Mouse (Mus musculus) cerebellum, adult 2 months (tissue): ENCODE results near the gene Srrm4. TPM values are rescaled to one million over a fixed set of nuclear protein-coding genes. Genes with fewer than 3 reads are reported as not detected.

Experiments used
- DNase-seq, 2 experiments: peaks; one replicate each; pipeline ENCODE4 v3.0.0; 2021
- H3K27ac ChIP-seq: fragments of 200-500 bp; 2 replicates; pipeline ENCODE4 v1.5.1; 2012; ENCODE audit warnings: low read length, control low read depth, inconsistent platforms; ENCODE audit not compliant: insufficient read depth
- H3K27me3 ChIP-seq: fragments of 200-500 bp; 2 replicates; pipeline ENCODE4 v1.6.1; 2012; ENCODE audit warnings: inconsistent platforms, mild to moderate bottlenecking, low read length, moderate library complexity; ENCODE audit not compliant: control insufficient read depth, insufficient read depth
- H3K4me1 ChIP-seq: fragments of 200-500 bp; 2 replicates; pipeline ENCODE4 v1.6.1; 2011; ENCODE audit warnings: low read length; ENCODE audit not compliant: control insufficient read depth, insufficient read depth
- H3K4me3 ChIP-seq: fragments of 200-500 bp; replicated peaks from 2 replicates; pipeline ENCODE3; 2011; ENCODE audit warnings: mild to moderate bottlenecking, low read depth, low read length, control low read depth; ENCODE audit not compliant: insufficient read depth
- CTCF ChIP-seq: fragments of 200-500 bp; IDR thresholded peaks from 2 replicates; pipeline ENCODE4 v1.5.1; 2011; ENCODE audit warnings: low read depth, mild to moderate bottlenecking, control low read depth, low read length, moderate library complexity, borderline replicate concordance; ENCODE audit not compliant: insufficient read depth
- POLR2A ChIP-seq: fragments of 200-500 bp; IDR thresholded peaks from 2 replicates; pipeline ENCODE4 v1.6.1; 2011; ENCODE audit warnings: low read length, control low read depth, borderline replicate concordance; ENCODE audit not compliant: insufficient read depth
- WGBS: fragments of 180-500 bp; shearing (Covaris S2); methylation state at CpG from one replicate; pipeline ENCODE4 v1.1.7; 2018; 5-methylcytosine and 5-hydroxymethylcytosine counted together
- polyA plus RNA-seq: library from polyadenylated mRNA; depleted of rRNA; stranded (reverse); fragments of >200 nt; gene quantifications from 2 replicates; pipeline ENCODE4 v1.2.3, GENCODE M21; 2012

Gene Srrm4
- polyA plus RNA-seq, 1 experiment, result 29.6 TPM

GRCm38 (mm10) chr5:116566385-116567045, 25.1 kb downstream of the Srrm4 start:
- DNase-seq, result peak; percentile 57 to 71
- Histone ChIP-seq H3K27me3 (no peaks in the 10 kb centered on the region), H3K4me1 (peaks cover 81% of the 10 kb centered on the region), H3K4me3 (no peak overlapping the region), H3K27ac (peak overlapping the region; percentile 88)
- 7% methylated on average over 14 of the region's 14 CpGs for WGBS
- TF ChIP-seq POLR2A (no peak), CTCF (no peak)

DNA sequence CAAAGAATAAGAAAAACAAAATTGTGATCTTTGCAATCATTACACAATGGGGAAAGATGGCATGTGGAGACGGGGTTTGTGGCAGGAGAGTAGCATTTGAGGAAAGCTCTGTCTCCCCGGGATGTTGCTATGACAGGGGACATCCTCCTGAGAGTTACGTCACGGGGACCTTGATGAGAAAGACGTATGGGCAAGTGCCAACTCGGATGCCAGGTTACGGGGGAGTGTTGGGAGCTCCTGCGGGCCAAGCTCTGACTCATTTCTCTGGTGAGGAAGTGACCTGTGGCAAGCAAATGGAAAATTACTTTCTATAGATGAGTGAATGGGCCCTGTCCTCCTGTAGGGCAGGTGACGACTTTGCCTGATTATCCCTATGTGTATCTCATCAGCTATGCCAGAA, 26.0 kb downstream of the Srrm4 start:
- Histone ChIP-seq H3K4me3 (no peak overlapping the region), H3K27me3 (no peaks in the 10 kb centered on the region), H3K4me1 (peaks cover 75% of the 10 kb centered on the region), H3K27ac (peak overlapping the region; percentile 88)
- TF ChIP-seq CTCF (no peak), POLR2A (peak; percentile 19; the same call in 1 of the 2 replicates)
- WGBS, result under 1% methylated on average over 9 of the region's 9 CpGs
- DNase-seq, result peak; percentile 87 to 96

GRCm38 (mm10) chr5:116564391-116564790, 27.2 kb downstream of the Srrm4 start:
- H3K27ac ChIP-seq, result peak overlapping the region; percentile 84
- TF ChIP-seq CTCF (no peak), POLR2A (no peak)
- DNase-seq, result peak; percentile 63 to 65
- H3K4me1 ChIP-seq, result peaks cover 69% of the 10 kb centered on the region
- no peaks in the 10 kb centered on the region for H3K27me3 ChIP-seq
- WGBS, result 5% methylated on average over 3 of the region's 3 CpGs
- H3K4me3 ChIP-seq, result no peak overlapping the region

- WGBS, result 12% methylated on average over 6 of the region's 6 CpGs
- DNase-seq, result peak; percentile 84 to 96
- H3K27ac ChIP-seq, result peak overlapping the region; percentile 95
- TF ChIP-seq CTCF (no peak), POLR2A (no peak)
- H3K4me1 ChIP-seq, result peaks cover 67% of the 10 kb centered on the region
- H3K27me3 ChIP-seq, result no peaks in the 10 kb centered on the region
- H3K4me3 ChIP-seq, result no peak overlapping the region
Measured at GRCm38 (mm10) chr5:116563713-116564112, 27.9 kb downstream of the Srrm4 start.

GRCm38 (mm10) chr5:116559091-116559490, 32.5 kb downstream of the Srrm4 start:
- Histone ChIP-seq H3K4me3 (no peak overlapping the region), H3K27me3 (no peaks in the 10 kb centered on the region), H3K4me1 (peaks cover 47% of the 10 kb centered on the region), H3K27ac (no peak overlapping the region)
- DNase-seq, result no peak
- WGBS, result 55% methylated on average over 7 of the region's 7 CpGs
- TF ChIP-seq POLR2A, result no peak
- no peak for TF ChIP-seq CTCF

- H3K27ac ChIP-seq, result no peak overlapping the region
- no peaks in the 10 kb centered on the region for H3K27me3 ChIP-seq
- TF ChIP-seq CTCF (peak; percentile 44; the same call in 1 of the 2 replicates), POLR2A (no peak)
- no peak for DNase-seq
- WGBS, result 58% methylated on average over 8 of the region's 8 CpGs
- no peak overlapping the region for H3K4me3 ChIP-seq
- peaks cover 38% of the 10 kb centered on the region for H3K4me1 ChIP-seq
Measured at GRCm38 (mm10) chr5:116556614-116557013, 35.0 kb downstream of the Srrm4 start.

DNA sequence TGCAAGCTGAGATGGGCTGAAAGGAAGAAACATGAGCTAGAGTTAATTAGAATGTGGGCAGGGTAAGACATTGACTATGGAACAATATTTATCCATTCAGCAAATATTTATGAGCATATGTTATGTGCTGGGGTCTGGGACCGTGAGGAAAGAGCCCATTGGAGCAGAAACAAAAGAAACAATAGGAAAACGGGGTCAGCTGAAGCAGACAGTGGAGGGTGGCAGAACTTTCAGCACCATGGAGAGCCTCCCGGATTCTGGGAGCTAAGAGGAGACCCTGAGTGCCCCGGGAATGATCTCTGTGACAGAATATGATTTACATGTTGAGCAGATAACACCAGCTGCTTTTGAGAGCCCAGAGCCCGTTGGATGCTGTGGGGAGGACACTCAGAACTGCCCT, 37.7 kb downstream of the Srrm4 start:
- DNase-seq, result no peak
- Histone ChIP-seq H3K4me1 (peaks cover 27% of the 10 kb centered on the region), H3K4me3 (no peak overlapping the region), H3K27ac (no peak overlapping the region), H3K27me3 (no peaks in the 10 kb centered on the region)
- no peak for TF ChIP-seq POLR2A
- TF ChIP-seq CTCF, result no peak
- WGBS, result 13% methylated on average over 5 of the region's 5 CpGs

DNA sequence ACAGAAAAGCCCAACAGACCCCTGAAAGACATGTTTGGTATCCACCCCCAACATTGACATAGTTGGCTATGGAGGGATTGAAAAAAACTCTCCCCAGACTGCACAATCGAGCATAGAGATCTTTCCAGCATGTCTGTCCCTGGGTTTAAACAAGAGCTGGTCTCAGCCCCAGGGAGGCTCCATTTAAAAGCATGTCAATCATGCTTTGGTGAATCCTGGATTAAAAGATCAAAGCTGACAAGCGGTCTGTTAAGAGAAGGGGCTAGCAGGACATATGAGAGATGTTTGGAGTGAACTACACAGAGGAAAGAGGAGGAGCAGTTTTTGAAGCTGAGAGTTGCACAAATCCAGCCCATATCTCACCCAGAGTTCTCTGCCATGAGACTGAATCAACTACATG, 38.5 kb downstream of the Srrm4 start:
- TF ChIP-seq POLR2A, result no peak
- TF ChIP-seq CTCF, result no peak
- WGBS, result 38% methylated on average over 2 of the region's 2 CpGs
- Histone ChIP-seq H3K4me3 (no peak overlapping the region), H3K4me1 (peaks cover 24% of the 10 kb centered on the region), H3K27ac (no peak overlapping the region), H3K27me3 (no peaks in the 10 kb centered on the region)
- DNase-seq, result no peak
